ENCODE assay signal across 16 mouse cellular contexts in the genomic region with DNA sequence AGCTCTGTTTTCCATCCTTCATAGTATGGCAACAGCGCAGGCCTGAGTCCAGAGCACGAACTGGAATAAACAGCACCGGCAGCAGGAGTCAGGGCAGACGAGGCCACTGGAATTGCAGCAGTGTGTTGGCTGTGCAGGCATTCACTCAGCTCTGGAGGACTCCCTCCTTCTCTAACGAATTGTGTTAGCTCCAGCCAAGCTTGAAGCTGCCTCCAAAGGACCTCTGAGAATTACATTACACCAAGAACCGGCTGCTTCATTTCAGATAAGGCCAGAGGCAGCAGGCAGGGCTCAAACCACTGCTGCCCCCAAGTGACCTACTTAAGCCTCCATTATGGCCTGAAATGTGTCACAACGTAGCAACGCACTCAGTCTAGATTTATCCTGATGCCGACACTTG.
DNase-seq lines count a peak whose midpoint lies in the region; ATAC-seq lines count a peak whose summit lies in the region.
"Had no signal": no experiment of that assay in that cellular context is flagged by ENCODE, and none has a peak within 500 bp of the region (broad histone marks: within the 10 kb centered on the region; RNA-seq: fewer than 3 reads in every experiment).

No protein-coding gene starts in this region.

- no peaks in the 10 kb centered on the region for H3K9me3 ChIP-seq in hindbrain, embryonic 12.5 days (replicated peaks)
- H3K9me3 ChIP-seq in hindbrain, embryonic 11.5 days (ENCODE audit: control insufficient read depth, low read length) = no peaks in the 10 kb centered on the region
- H3K9me3 ChIP-seq: forebrain, embryonic 12.5 days; limb, embryonic 10.5 days had no signal

- H3K36me3 ChIP-seq in hindbrain, embryonic 12.5 days = no peaks in the 10 kb centered on the region
- H3K36me3 ChIP-seq in hindbrain, embryonic 11.5 days (ENCODE audit: control insufficient read depth, insufficient read depth, low read length) = no peaks in the 10 kb centered on the region
- H3K36me3 ChIP-seq: forebrain, embryonic 12.5 days; limb, embryonic 10.5 days had no signal

- ATAC-seq in hindbrain, embryonic 12.5 days (ENCODE audit: low FRiP score) = 0 out of 2 replicates have a peak, but pooled peaks have one; percentile 32
- ATAC-seq in hindbrain, embryonic 11.5 days (ENCODE audit: low FRiP score) = no peak
- ATAC-seq in granulocyte monocyte progenitor cell, adult 5-6 weeks (replicated peaks; ENCODE audit: poor library complexity, severe bottlenecking) = no peak
- ATAC-seq: liver, postnatal 0 days had no signal

- H3K9ac ChIP-seq in hindbrain, embryonic 12.5 days = no peak overlapping the region
- H3K9ac ChIP-seq in hindbrain, embryonic 11.5 days (ENCODE audit: low read depth, low read length) = no peak overlapping the region
- H3K9ac ChIP-seq: forebrain, embryonic 12.5 days; liver, postnatal 0 days had no signal

- WGBS in hindbrain, embryonic 12.5 days = 67% methylated on average over 9 of the region's 9 CpGs
- 72% methylated on average over 9 of the region's 9 CpGs for WGBS in hindbrain, embryonic 11.5 days

- no peak for DNase-seq in hindbrain, embryonic 11.5 days (ENCODE audit: low spot score)
- peak; percentile 12 for DNase-seq in ovary, postnatal 36 days (ENCODE audit: low spot score)
- no peak for DNase-seq in ovary, postnatal 14 days (ENCODE audit: low spot score)
- DNase-seq in heart, postnatal 4 days = peak; percentile 46
- DNase-seq in testis, postnatal 14 days (ENCODE audit: low spot score) = peak; percentile 8
- no peak for DNase-seq in adipocyte (ENCODE audit: low spot score)
- DNase-seq: adrenal gland, adult 2 months; cerebellum, adult 9-10 months; gastrocnemius, postnatal 25 days; liver, postnatal 0 days; thymus, postnatal 14 days had no signal

- no peaks in the 10 kb centered on the region for H3K27me3 ChIP-seq in hindbrain, embryonic 12.5 days
- H3K27me3 ChIP-seq in hindbrain, embryonic 11.5 days (ENCODE audit: control insufficient read depth, insufficient read depth, low read length) = no peaks in the 10 kb centered on the region

- peak overlapping the region; percentile 23; the same call in 1 of the 2 replicates for H3K27ac ChIP-seq in hindbrain, embryonic 12.5 days
- no peak overlapping the region for H3K27ac ChIP-seq in hindbrain, embryonic 11.5 days (ENCODE audit: low read depth, low read length)
- H3K27ac ChIP-seq: forebrain, embryonic 12.5 days; layer of hippocampus, adult 2 months; limb, embryonic 10.5 days had no signal

- H3K4me3 ChIP-seq in hindbrain, embryonic 12.5 days = no peak overlapping the region
- no peak overlapping the region for H3K4me3 ChIP-seq in hindbrain, embryonic 11.5 days (ENCODE audit: low read depth, low read length)
- H3K4me3 ChIP-seq: forebrain, embryonic 12.5 days; layer of hippocampus, adult 2 months; limb, embryonic 10.5 days had no signal

- no peak overlapping the region for H3K4me2 ChIP-seq in hindbrain, embryonic 12.5 days (replicated peaks)
- no peak overlapping the region for H3K4me2 ChIP-seq in hindbrain, embryonic 11.5 days (replicated peaks; ENCODE audit: low read depth, low read length)
- H3K4me2 ChIP-seq: forebrain, embryonic 12.5 days had no signal

- H3K4me1 ChIP-seq in hindbrain, embryonic 12.5 days = no peaks in the 10 kb centered on the region
- H3K4me1 ChIP-seq in hindbrain, embryonic 11.5 days (replicated peaks; ENCODE audit: control insufficient read depth, insufficient read depth, low read length) = no peaks in the 10 kb centered on the region
- H3K4me1 ChIP-seq: forebrain, embryonic 12.5 days; limb, embryonic 10.5 days had no signal

Comparison
In these comparisons a context has a peak if more than half of its experiments do, and no peak if none do; other contexts are left out.
1. DNase-seq: peak in ovary, postnatal 36 days (single experiment), heart, postnatal 4 days (single experiment) and testis, postnatal 14 days (single experiment); none in hindbrain, embryonic 11.5 days (single experiment), ovary, postnatal 14 days (single experiment) and adipocyte (single experiment).